Mouse (Mus musculus): ENCODE data around the gene Sez6l. TPM values are rescaled to one million over a fixed set of nuclear protein-coding genes. Genes with fewer than 3 reads are reported as not detected.

Sez6l gene
- total and polyA plus RNA-seq, 3 experiments, result not detected

- H3K36me3 ChIP-seq (replicated peaks in 1 of 2; ENCODE audit: control insufficient read depth in 1 of 2, insufficient read depth in 1 of 2, low read length in 1 of 2), result no peaks in the 10 kb centered on the region
- no peaks in the 10 kb centered on the region for H3K79me2 ChIP-seq (replicated peaks; ENCODE audit: control insufficient read depth, extremely low read depth, insufficient read depth, poor library complexity, severe bottlenecking)
- H3K9ac ChIP-seq (ENCODE audit: insufficient read depth, low read depth), result no peak overlapping the region
- no peak for DNase-seq (ENCODE audit: extremely low read depth)
- no peaks in the 10 kb centered on the region for H3K4me1 ChIP-seq (ENCODE audit: control insufficient read depth in 1 of 2, insufficient read depth in 2 of 2)
- in situ Hi-C loops (cut with MboI; ENCODE audit: low pct_ligation_motif_present, low pct_unique_long_range_greater_than_20kb, low sequenced_read_pairs), result no loop called here
- TF ChIP-seq UBTF (IDR thresholded peaks at IDR 0.05; ENCODE audit: low read depth, low read length) (no peak), KAT2A (IDR thresholded peaks at IDR 0.05; ENCODE audit: insufficient replicate concordance, low read length) (no peak), EP300 (IDR thresholded peaks at IDR 0.05; ENCODE audit: low read length) (no peak), MYC (IDR thresholded peaks at IDR 0.05; ENCODE audit: low read depth, low read length) (no peak), TCF12 (IDR thresholded peaks at IDR 0.05; ENCODE audit: low read depth, low read length) (no peak), MAFK (IDR thresholded peaks at IDR 0.05; ENCODE audit: insufficient replicate concordance, low read length) (no peak), MXI1 (IDR thresholded peaks at IDR 0.05; ENCODE audit: low read depth, low read length) (no peak)
- H3K4me2 ChIP-seq (ENCODE audit: insufficient read depth, low read depth, poor library complexity, severe bottlenecking), result no peak overlapping the region
- no peak overlapping the region for H3K27ac ChIP-seq (ENCODE audit: insufficient read depth, low read depth)
- dilution Hi-C loops (cut with MboI; ENCODE audit: extremely low pct_ligation_motif_present, extremely low pct_unique_long_range_greater_than_20kb, low sequenced_read_pairs), result no loop called here
- no peaks in the 10 kb centered on the region for H3K27me3 ChIP-seq (replicated peaks)
- H3K9me3 ChIP-seq (replicated peaks; ENCODE audit: low read length), result peaks cover 94% of the 10 kb centered on the region
- H3K4me3 ChIP-seq (replicated peaks in 1 of 3; ENCODE audit: low read depth in 2 of 3, low read length in 2 of 3, poor library complexity in 1 of 3), result no peak overlapping the region
These were observed 24.8 kb downstream of the Sez6l start for GRCm38 (mm10) chr5:112551975-112552728.

DNA sequence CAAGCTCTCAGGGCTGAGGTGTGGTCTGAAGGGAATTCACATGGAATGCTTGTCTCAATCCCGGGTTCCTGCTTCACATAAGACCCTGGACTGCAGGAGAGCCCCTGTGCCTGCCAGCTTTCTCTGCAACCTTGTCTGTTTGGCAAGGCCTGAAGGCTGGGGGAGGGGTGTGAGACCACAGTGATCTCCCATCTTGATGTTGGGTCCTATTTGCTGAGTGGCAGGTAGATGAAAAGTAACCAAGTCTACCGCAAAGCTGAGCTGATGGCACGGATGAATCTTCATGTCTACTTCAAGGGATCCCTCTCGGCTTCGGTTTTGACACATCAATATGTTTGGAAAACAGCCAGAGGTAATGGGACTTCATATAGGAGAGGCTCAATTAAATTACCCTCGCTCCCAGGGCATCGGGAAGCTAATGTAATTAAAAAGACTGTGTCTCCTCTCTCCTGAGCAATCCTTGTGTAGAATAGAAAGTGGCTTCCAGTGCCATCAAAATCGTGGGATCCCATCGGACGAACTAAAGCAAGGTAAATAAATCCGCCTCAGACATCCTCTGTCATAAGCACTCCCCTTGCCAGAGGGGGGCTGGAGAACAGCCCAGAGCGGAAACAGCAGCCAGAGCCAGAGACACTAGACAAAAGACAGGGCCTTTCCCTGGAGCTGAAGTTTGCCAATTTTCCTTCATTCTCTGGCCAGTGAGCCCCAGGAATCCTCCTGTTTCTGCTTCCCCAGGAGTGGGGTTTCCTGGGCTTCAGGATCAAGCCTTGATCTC, 28.0 kb downstream of the Sez6l start:
- no peak for DNase-seq (ENCODE audit: extremely low read depth)
- no peaks in the 10 kb centered on the region for H3K79me2 ChIP-seq (replicated peaks; ENCODE audit: control insufficient read depth, extremely low read depth, insufficient read depth, poor library complexity, severe bottlenecking)
- in situ Hi-C loops (cut with MboI; ENCODE audit: low pct_ligation_motif_present, low pct_unique_long_range_greater_than_20kb, low sequenced_read_pairs), result no loop called here
- TF ChIP-seq EP300 (IDR thresholded peaks at IDR 0.05; ENCODE audit: low read length), result no peak
- TF ChIP-seq MAFK (IDR thresholded peaks at IDR 0.05; ENCODE audit: insufficient replicate concordance, low read length), result no peak
- TF ChIP-seq POLR2AphosphoS2 (IDR thresholded peaks at IDR 0.05; ENCODE audit: low read depth, low read length), result no peak
- TF ChIP-seq MEF2A (IDR thresholded peaks at IDR 0.05; ENCODE audit: borderline replicate concordance, low read depth, low read length), result no peak
- no peak for TF ChIP-seq ZKSCAN1 (IDR thresholded peaks at IDR 0.05; ENCODE audit: borderline replicate concordance, low read depth, low read length)
- no peak for TF ChIP-seq KAT2A (IDR thresholded peaks at IDR 0.05; ENCODE audit: insufficient replicate concordance, low read length)
- no peak for TF ChIP-seq UBTF (IDR thresholded peaks at IDR 0.05; ENCODE audit: low read depth, low read length)
- no peak for TF ChIP-seq RCOR1 (conservative IDR thresholded peaks at IDR 0.05; ENCODE audit: low read depth, low read length)
- no peak for TF ChIP-seq USF1 (IDR thresholded peaks at IDR 0.05; ENCODE audit: low read depth, low read length)
- TF ChIP-seq PAX5 (IDR thresholded peaks at IDR 0.05; ENCODE audit: low read length), result no peak
- no peak for TF ChIP-seq MAZ (IDR thresholded peaks at IDR 0.05; ENCODE audit: low read depth, low read length)
- TF ChIP-seq CHD1 (IDR thresholded peaks at IDR 0.05; ENCODE audit: low read depth, low read length), result no peak
- no peak for TF ChIP-seq MYC (IDR thresholded peaks at IDR 0.05; ENCODE audit: low read depth, low read length)
- no peak for TF ChIP-seq ZNF384 (IDR thresholded peaks at IDR 0.05; ENCODE audit: low read depth, low read length)
- TF ChIP-seq GABPA (IDR thresholded peaks at IDR 0.05; ENCODE audit: insufficient replicate concordance, low read depth, low read length), result no peak
- H3K9ac ChIP-seq (ENCODE audit: insufficient read depth, low read depth), result no peak overlapping the region
- H3K36me3 ChIP-seq (replicated peaks in 1 of 2; ENCODE audit: control insufficient read depth in 1 of 2, insufficient read depth in 1 of 2, low read length in 1 of 2), result no peaks in the 10 kb centered on the region
- H3K9me3 ChIP-seq (replicated peaks; ENCODE audit: low read length), result peaks cover 94% of the 10 kb centered on the region
- no peaks in the 10 kb centered on the region for H3K27me3 ChIP-seq (replicated peaks)
- no peak overlapping the region for H3K4me3 ChIP-seq (replicated peaks in 1 of 3; ENCODE audit: low read depth in 2 of 3, low read length in 2 of 3, poor library complexity in 1 of 3)
- no peaks in the 10 kb centered on the region for H3K4me1 ChIP-seq (ENCODE audit: control insufficient read depth in 1 of 2, insufficient read depth in 2 of 2)
- no peak overlapping the region for H3K4me2 ChIP-seq (ENCODE audit: insufficient read depth, low read depth, poor library complexity, severe bottlenecking)
- dilution Hi-C loops (cut with MboI; ENCODE audit: extremely low pct_ligation_motif_present, extremely low pct_unique_long_range_greater_than_20kb, low sequenced_read_pairs), result no loop called here
- H3K27ac ChIP-seq (ENCODE audit: insufficient read depth, low read depth), result no peak overlapping the region
